Mouse (Mus musculus): ENCODE data around the gene Baz2b. TPM values are rescaled to one million over a fixed set of nuclear protein-coding genes. Genes with fewer than 3 reads are reported as not detected.

The Baz2b gene
- polyA plus RNA-seq, 1 experiment: 13.7 TPM

GRCm38 (mm10) chr2:59951127-59951526, 258.5 kb downstream of the Baz2b start:
- DNase-seq (ENCODE audit: low read depth in 1 of 2, low spot score in 2 of 2): no peak
- H3K27me3 ChIP-seq (ENCODE audit: control insufficient read depth, insufficient read depth, low read length): no peaks in the 10 kb centered on the region
- TF ChIP-seq CTCF (IDR thresholded peaks at IDR 0.05; ENCODE audit: extremely low read depth, insufficient read depth, insufficient read length, insufficient replicate concordance) (no peak), POLR2A (IDR thresholded peaks at IDR 0.05; ENCODE audit: low read depth, low read length) (no peak)
- no peaks in the 10 kb centered on the region for H3K4me1 ChIP-seq (ENCODE audit: control insufficient read depth, insufficient read depth, insufficient read length)
- WGBS: 93% methylated on average over 4 of the region's 4 CpGs
- H3K36me3 ChIP-seq (ENCODE audit: control insufficient read depth, insufficient read depth, low read length): peaks cover 13% of the 10 kb centered on the region
- no peak overlapping the region for H3K27ac ChIP-seq (ENCODE audit: insufficient read depth, low read length)
- H3K4me3 ChIP-seq (ENCODE audit: extremely low read depth, insufficient read depth, insufficient read length): no peak overlapping the region

- Histone ChIP-seq H3K4me3 (ENCODE audit: extremely low read depth, insufficient read depth, insufficient read length) (no peak overlapping the region), H3K36me3 (ENCODE audit: control insufficient read depth, insufficient read depth, low read length) (peaks cover 14% of the 10 kb centered on the region), H3K27ac (ENCODE audit: insufficient read depth, low read length) (no peak overlapping the region), H3K27me3 (ENCODE audit: control insufficient read depth, insufficient read depth, low read length) (no peaks in the 10 kb centered on the region), H3K4me1 (ENCODE audit: control insufficient read depth, insufficient read depth, insufficient read length) (no peaks in the 10 kb centered on the region)
- DNase-seq (ENCODE audit: low read depth in 1 of 2, low spot score in 2 of 2): no peak
- WGBS: 73% methylated on average over 9 of the region's 9 CpGs
- TF ChIP-seq POLR2A (IDR thresholded peaks at IDR 0.05; ENCODE audit: low read depth, low read length) (no peak), CTCF (IDR thresholded peaks at IDR 0.05; ENCODE audit: extremely low read depth, insufficient read depth, insufficient read length, insufficient replicate concordance) (no peak)
These were observed 273.3 kb downstream of the Baz2b start for GRCm38 (mm10) chr2:59936296-59936695.

- 96% methylated on average over 3 of the region's 3 CpGs for WGBS
- TF ChIP-seq CTCF (IDR thresholded peaks at IDR 0.05; ENCODE audit: extremely low read depth, insufficient read depth, insufficient read length, insufficient replicate concordance): no peak
- TF ChIP-seq POLR2A (IDR thresholded peaks at IDR 0.05; ENCODE audit: low read depth, low read length): no peak
- Histone ChIP-seq H3K27ac (ENCODE audit: insufficient read depth, low read length) (no peak overlapping the region), H3K27me3 (ENCODE audit: control insufficient read depth, insufficient read depth, low read length) (no peaks in the 10 kb centered on the region), H3K36me3 (ENCODE audit: control insufficient read depth, insufficient read depth, low read length) (peaks cover 12% of the 10 kb centered on the region), H3K4me1 (ENCODE audit: control insufficient read depth, insufficient read depth, insufficient read length) (no peaks in the 10 kb centered on the region), H3K4me3 (ENCODE audit: extremely low read depth, insufficient read depth, insufficient read length) (no peak overlapping the region)
- DNase-seq (ENCODE audit: low read depth in 1 of 2, low spot score in 2 of 2): no peak
These were observed 276.5 kb downstream of the Baz2b start for GRCm38 (mm10) chr2:59933129-59933528.

GRCm38 (mm10) chr2:59932244-59932643, 277.4 kb downstream of the Baz2b start:
- TF ChIP-seq POLR2A (IDR thresholded peaks at IDR 0.05; ENCODE audit: low read depth, low read length): no peak
- no peak for TF ChIP-seq CTCF (IDR thresholded peaks at IDR 0.05; ENCODE audit: extremely low read depth, insufficient read depth, insufficient read length, insufficient replicate concordance)
- Histone ChIP-seq H3K4me1 (ENCODE audit: control insufficient read depth, insufficient read depth, insufficient read length) (no peaks in the 10 kb centered on the region), H3K4me3 (ENCODE audit: extremely low read depth, insufficient read depth, insufficient read length) (no peak overlapping the region), H3K27me3 (ENCODE audit: control insufficient read depth, insufficient read depth, low read length) (no peaks in the 10 kb centered on the region), H3K36me3 (ENCODE audit: control insufficient read depth, insufficient read depth, low read length) (peaks cover 12% of the 10 kb centered on the region), H3K27ac (ENCODE audit: insufficient read depth, low read length) (no peak overlapping the region)
- WGBS: 95% methylated on average over 4 of the region's 4 CpGs
- no peak for DNase-seq (ENCODE audit: low read depth in 1 of 2, low spot score in 2 of 2)

DNA sequence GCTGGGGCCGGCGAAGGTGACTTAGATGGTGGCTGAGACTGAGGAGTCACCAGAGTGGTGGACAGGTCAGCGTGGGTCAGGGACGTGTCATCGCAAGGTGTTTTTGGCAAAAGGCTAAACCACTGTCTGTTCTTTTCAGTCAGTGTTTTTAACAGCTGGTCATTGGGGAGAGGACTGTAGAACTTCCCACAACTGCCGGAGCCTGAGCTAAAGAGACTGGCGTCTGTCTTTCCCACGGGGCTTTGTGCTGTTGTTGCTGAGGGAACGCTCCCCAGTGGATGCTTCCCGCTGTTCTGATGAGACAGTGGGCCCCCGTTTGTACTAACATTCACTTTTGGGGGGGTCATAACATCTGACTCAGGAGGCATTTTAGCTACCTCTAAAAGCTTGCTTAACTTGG, 296.0 kb downstream of the Baz2b start:
- TF ChIP-seq POLR2A (IDR thresholded peaks at IDR 0.05; ENCODE audit: low read depth, low read length) (no peak), CTCF (IDR thresholded peaks at IDR 0.05; ENCODE audit: extremely low read depth, insufficient read depth, insufficient read length, insufficient replicate concordance) (no peak)
- WGBS: 96% methylated on average over 11 of the region's 11 CpGs
- Histone ChIP-seq H3K27me3 (ENCODE audit: control insufficient read depth, insufficient read depth, low read length) (no peaks in the 10 kb centered on the region), H3K36me3 (ENCODE audit: control insufficient read depth, insufficient read depth, low read length) (peaks cover 43% of the 10 kb centered on the region), H3K4me3 (ENCODE audit: extremely low read depth, insufficient read depth, insufficient read length) (no peak overlapping the region), H3K4me1 (ENCODE audit: control insufficient read depth, insufficient read depth, insufficient read length) (no peaks in the 10 kb centered on the region), H3K27ac (ENCODE audit: insufficient read depth, low read length) (no peak overlapping the region)
- no peak for DNase-seq (ENCODE audit: low read depth in 1 of 2, low spot score in 2 of 2)

- Histone ChIP-seq H3K4me3 (ENCODE audit: extremely low read depth, insufficient read depth, insufficient read length) (no peak overlapping the region), H3K27ac (ENCODE audit: insufficient read depth, low read length) (no peak overlapping the region), H3K4me1 (ENCODE audit: control insufficient read depth, insufficient read depth, insufficient read length) (no peaks in the 10 kb centered on the region), H3K36me3 (ENCODE audit: control insufficient read depth, insufficient read depth, low read length) (peaks cover 41% of the 10 kb centered on the region), H3K27me3 (ENCODE audit: control insufficient read depth, insufficient read depth, low read length) (no peaks in the 10 kb centered on the region)
- TF ChIP-seq POLR2A (IDR thresholded peaks at IDR 0.05; ENCODE audit: low read depth, low read length) (no peak), CTCF (IDR thresholded peaks at IDR 0.05; ENCODE audit: extremely low read depth, insufficient read depth, insufficient read length, insufficient replicate concordance) (no peak)
- WGBS: 94% methylated on average over 9 of the region's 9 CpGs
- DNase-seq (ENCODE audit: low read depth in 1 of 2, low spot score in 2 of 2): no peak
These were observed 301.6 kb downstream of the Baz2b start for GRCm38 (mm10) chr2:59908048-59908447.

- 96% methylated on average over 7 of the region's 7 CpGs for WGBS
- Histone ChIP-seq H3K36me3 (ENCODE audit: control insufficient read depth, insufficient read depth, low read length) (peaks cover 45% of the 10 kb centered on the region), H3K27me3 (ENCODE audit: control insufficient read depth, insufficient read depth, low read length) (no peaks in the 10 kb centered on the region), H3K4me3 (ENCODE audit: extremely low read depth, insufficient read depth, insufficient read length) (no peak overlapping the region), H3K27ac (ENCODE audit: insufficient read depth, low read length) (no peak overlapping the region), H3K4me1 (ENCODE audit: control insufficient read depth, insufficient read depth, insufficient read length) (no peaks in the 10 kb centered on the region)
- DNase-seq (ENCODE audit: low read depth in 1 of 2, low spot score in 2 of 2): no peak
- TF ChIP-seq CTCF (IDR thresholded peaks at IDR 0.05; ENCODE audit: extremely low read depth, insufficient read depth, insufficient read length, insufficient replicate concordance) (no peak), POLR2A (IDR thresholded peaks at IDR 0.05; ENCODE audit: low read depth, low read length) (no peak)
These were observed 305.6 kb downstream of the Baz2b start for GRCm38 (mm10) chr2:59904007-59904406.
